Mouse (Mus musculus) intestine, embryonic 15.5 days (tissue): Measurements from ENCODE around the gene Grrp1. TPM values are rescaled to one million over a fixed set of nuclear protein-coding genes. Genes with fewer than 3 reads are reported as not detected.
"Not testable (repeated sequence)": the region's sequence is repeated elsewhere in the genome, so short reads cannot be mapped to it uniquely, and the experiment has no call there.

Experiments used
- ATAC-seq: fragments of 200-750 bp; cut with Nextera tagmentation; 2 replicates; pipeline ENCODE4 v1.8.0; 2017; ENCODE audit warnings: moderate TSS enrichment, moderate library complexity
- H3K27ac ChIP-seq: fragments of 300-500 bp; sonication (generic); 2 replicates; pipeline ENCODE4 v1.5.1; 2015; ENCODE audit warnings: mild to moderate bottlenecking, inconsistent platforms
- H3K27me3 ChIP-seq: fragments of 300-500 bp; sonication (generic); replicated peaks from 2 replicates; pipeline ENCODE4 v1.6.1; 2015; ENCODE audit warnings: inconsistent platforms
- H3K36me3 ChIP-seq: fragments of 300-500 bp; sonication (generic); 2 replicates; pipeline ENCODE4 v1.6.1; 2015; ENCODE audit warnings: inconsistent platforms
- H3K4me1 ChIP-seq: fragments of 300-500 bp; sonication (generic); replicated peaks from 2 replicates; pipeline ENCODE4 v1.6.1; 2015; ENCODE audit warnings: inconsistent platforms
- H3K4me2 ChIP-seq: fragments of 300-500 bp; sonication (generic); replicated peaks from 2 replicates; pipeline ENCODE4 v1.6.1; 2015; ENCODE audit warnings: mild to moderate bottlenecking, inconsistent platforms
- H3K4me3 ChIP-seq: fragments of 300-500 bp; sonication (generic); replicated peaks from 2 replicates; pipeline ENCODE4 v1.5.1; 2015; ENCODE audit warnings: inconsistent platforms
- H3K9ac ChIP-seq: fragments of 300-500 bp; sonication (generic); 2 replicates; pipeline ENCODE4 v1.6.1; 2015; ENCODE audit warnings: inconsistent platforms
- H3K9me3 ChIP-seq: fragments of 300-500 bp; sonication (generic); 2 replicates; pipeline ENCODE4 v1.6.1; 2016; ENCODE audit warnings: inconsistent platforms
- WGBS: fragments of 180-500 bp; shearing (Covaris S2); methylation state at CpG from one replicate; pipeline ENCODE4 v1.1.7; 2015; 5-methylcytosine and 5-hydroxymethylcytosine counted together
- polyA plus RNA-seq: library from polyadenylated mRNA; unstranded; fragments of >200 nt; fragmentation: Nextera tagmentation; extraction: Ambion mirVana; gene quantifications from 2 replicates; pipeline ENCODE4 v1.2.1, GENCODE M21; 2015

Gene Grrp1
- polyA plus RNA-seq, 1 experiment from 2014 or later: 5.0 TPM

- WGBS: 18% methylated on average over 11 of the region's 11 CpGs
- peak overlapping the region; percentile 98 for H3K4me3 ChIP-seq
- peaks cover 13% of the 10 kb centered on the region for H3K4me1 ChIP-seq
- peak overlapping the region; percentile 100 for H3K27ac ChIP-seq
- ATAC-seq: no peak
- no peaks in the 10 kb centered on the region for H3K9me3 ChIP-seq
- peak overlapping the region; percentile 99; the same call in 1 of the 2 replicates for H3K9ac ChIP-seq
- 0 out of 2 replicates have a peak, but pooled peaks cover 2% of the 10 kb centered on the region for H3K27me3 ChIP-seq
- H3K4me2 ChIP-seq: peak overlapping the region; percentile 69
- H3K36me3 ChIP-seq: no peaks in the 10 kb centered on the region
Observed at GRCm38 (mm10) chr4:134288397-134289256, 34.7 kb upstream of the Grrp1 start.

GRCm38 (mm10) chr4:134287575-134288025, 33.7 kb upstream of the Grrp1 start, which contains the start of gene Pdik1l:
Pdik1l (minus strand) TSS chr4:134287895.
- Histone ChIP-seq H3K27me3 (no peaks in the 10 kb centered on the region), H3K4me1 (peaks cover 13% of the 10 kb centered on the region), H3K4me3 (peak within 1 kb of the TSS; percentile 98), H3K9ac (peak within 1 kb of the TSS; percentile 99), H3K4me2 (peak within 1 kb of the TSS; percentile 69), H3K9me3 (no peaks in the 10 kb centered on the region), H3K27ac (peak within 1 kb of the TSS; percentile 100), H3K36me3 (peaks cover 2% of the 10 kb centered on the region; the same call in 1 of the 2 replicates)
- WGBS: under 1% methylated on average over 43 of the region's 43 CpGs
- peak; percentile 82 for ATAC-seq

- no peaks in the 10 kb centered on the region for H3K27me3 ChIP-seq
- H3K9me3 ChIP-seq: no peaks in the 10 kb centered on the region
- peak overlapping the region; percentile 98 for H3K4me3 ChIP-seq
- peak; percentile 94 for ATAC-seq
- under 1% methylated on average over 46 of the region's 59 CpGs for WGBS
- H3K4me1 ChIP-seq: peaks cover 13% of the 10 kb centered on the region
- H3K4me2 ChIP-seq: peak overlapping the region; percentile 69
- peak overlapping the region; percentile 99 for H3K9ac ChIP-seq
- peaks cover 4% of the 10 kb centered on the region; the same call in 1 of the 2 replicates for H3K36me3 ChIP-seq
- H3K27ac ChIP-seq: peak overlapping the region; percentile 100
Observed at GRCm38 (mm10) chr4:134287168-134287564, 33.3 kb upstream of the Grrp1 start.

- peak overlapping the region; percentile 89 for H3K27ac ChIP-seq
- no peaks in the 10 kb centered on the region for H3K27me3 ChIP-seq
- peaks cover 13% of the 10 kb centered on the region for H3K4me1 ChIP-seq
- WGBS: under 1% methylated on average over 59 of the region's 59 CpGs
- peak overlapping the region; percentile 69 for H3K4me2 ChIP-seq
- peak; percentile 57 for ATAC-seq
- H3K4me3 ChIP-seq: peak overlapping the region; percentile 98
- peak overlapping the region; percentile 98 for H3K9ac ChIP-seq
- H3K36me3 ChIP-seq: peaks cover 7% of the 10 kb centered on the region; the same call in 1 of the 2 replicates
- H3K9me3 ChIP-seq: no peaks in the 10 kb centered on the region
Observed at GRCm38 (mm10) chr4:134286226-134287167, 32.6 kb upstream of the Grrp1 start.

- Histone ChIP-seq H3K4me3 (no peak overlapping the region), H3K36me3 (peaks cover 7% of the 10 kb centered on the region; the same call in 1 of the 2 replicates), H3K27me3 (no peaks in the 10 kb centered on the region), H3K4me2 (no peak overlapping the region), H3K27ac (no peak overlapping the region), H3K9ac (no peak overlapping the region), H3K9me3 (no peaks in the 10 kb centered on the region), H3K4me1 (peaks cover 13% of the 10 kb centered on the region)
- 82% methylated on average over 2 of the region's 2 CpGs for WGBS
- no peak for ATAC-seq
Observed at GRCm38 (mm10) chr4:134284942-134285341, 31.0 kb upstream of the Grrp1 start.

- Histone ChIP-seq H3K4me2 (peak overlapping the region; percentile 51), H3K36me3 (peaks cover 10% of the 10 kb centered on the region), H3K27ac (0 out of 2 replicates have a peak overlapping the region, but pooled peaks have one; percentile 1), H3K9me3 (no peaks in the 10 kb centered on the region), H3K9ac (no peak overlapping the region), H3K4me1 (0 out of 2 replicates have a peak, but pooled peaks cover 2% of the 10 kb centered on the region), H3K4me3 (peak overlapping the region; percentile 11; the same call in 1 of the 2 replicates), H3K27me3 (no peaks in the 10 kb centered on the region)
- WGBS: 4% methylated on average over 14 of the region's 14 CpGs
- peak; percentile 85 for ATAC-seq
Observed at GRCm38 (mm10) chr4:134273417-134274345, 19.8 kb upstream of the Grrp1 start.

GRCm38 (mm10) chr4:134272731-134273416, 19.0 kb upstream of the Grrp1 start:
- no peak overlapping the region for H3K9ac ChIP-seq
- H3K27ac ChIP-seq: 0 out of 2 replicates have a peak overlapping the region, but pooled peaks have one; percentile 1
- H3K4me1 ChIP-seq: 0 out of 2 replicates have a peak, but pooled peaks cover 2% of the 10 kb centered on the region
- ATAC-seq: peak; percentile 47; the same call in 1 of the 2 replicates
- H3K36me3 ChIP-seq: peaks cover 10% of the 10 kb centered on the region; the same call in 1 of the 2 replicates
- 19% methylated on average over 12 of the region's 13 CpGs for WGBS
- H3K4me2 ChIP-seq: peak overlapping the region; percentile 51
- H3K27me3 ChIP-seq: no peaks in the 10 kb centered on the region
- H3K9me3 ChIP-seq: no peaks in the 10 kb centered on the region
- H3K4me3 ChIP-seq: peak overlapping the region; percentile 11; the same call in 1 of the 2 replicates

- H3K27ac ChIP-seq: no peak overlapping the region
- 82% methylated on average over 7 of the region's 7 CpGs for WGBS
- H3K36me3 ChIP-seq: peaks cover 3% of the 10 kb centered on the region; the same call in 1 of the 2 replicates
- ATAC-seq: no peak
- 0 out of 2 replicates have a peak, but pooled peaks cover 2% of the 10 kb centered on the region for H3K4me1 ChIP-seq
- H3K9ac ChIP-seq: no peak overlapping the region
- H3K4me2 ChIP-seq: no peak overlapping the region
- H3K9me3 ChIP-seq: no peaks in the 10 kb centered on the region
- H3K27me3 ChIP-seq: no peaks in the 10 kb centered on the region
- no peak overlapping the region for H3K4me3 ChIP-seq
Observed at GRCm38 (mm10) chr4:134271979-134272378, 18.1 kb upstream of the Grrp1 start.

- H3K27me3 ChIP-seq, H3K9me3 ChIP-seq, H3K4me1 ChIP-seq, H3K4me3 ChIP-seq, H3K27ac ChIP-seq, H3K9ac ChIP-seq, H3K4me2 ChIP-seq, ATAC-seq, H3K36me3 ChIP-seq: not testable (repeated sequence)
Observed at GRCm38 (mm10) chr4:134269622-134270021, 15.7 kb upstream of the Grrp1 start.

GRCm38 (mm10) chr4:134268102-134268655, 14.3 kb upstream of the Grrp1 start:
- H3K4me1 ChIP-seq: 0 out of 2 replicates have a peak, but pooled peaks cover 2% of the 10 kb centered on the region
- no peak overlapping the region for H3K4me2 ChIP-seq
- H3K27ac ChIP-seq: no peak overlapping the region
- no peaks in the 10 kb centered on the region for H3K36me3 ChIP-seq
- H3K4me3 ChIP-seq: no peak overlapping the region
- 77% methylated on average over 19 of the region's 19 CpGs for WGBS
- H3K9me3 ChIP-seq: no peaks in the 10 kb centered on the region
- ATAC-seq: no peak
- no peak overlapping the region for H3K9ac ChIP-seq
- H3K27me3 ChIP-seq: no peaks in the 10 kb centered on the region
